Mouse (Mus musculus) cerebellum, postnatal 4 days (tissue): ENCODE measurements around the gene Ckmt1.
"Not testable (repeated sequence)": the region's sequence is repeated elsewhere in the genome, so short reads cannot be mapped to it uniquely, and the experiment has no call there.

ENCODE experiments used
- DNase-seq, 2 experiments: peaks; one replicate each; pipeline ENCODE4 v3.0.0; 2022; ENCODE audit warnings: low spot score in 2 of 2, mixed read lengths in 1 of 2

The Ckmt1 gene

GRCm38 (mm10) chr2:121357494-121357893 is at the start of gene Ckmt1:
TSS of gene Ckmt1 (plus strand) at chr2:121357714.
- no peak for DNase-seq

- DNase-seq, result no peak
These were observed 48.5 kb upstream of the Ckmt1 start for GRCm38 (mm10) chr2:121308997-121309416.

- no peak for DNase-seq
These were observed 41.2 kb upstream of the Ckmt1 start for GRCm38 (mm10) chr2:121316278-121316677.

- DNase-seq, result no peak
These were observed 34.5 kb upstream of the Ckmt1 start for GRCm38 (mm10) chr2:121323041-121323440.

- no peak for DNase-seq
These were observed 33.6 kb upstream of the Ckmt1 start for GRCm38 (mm10) chr2:121323693-121324470.

GRCm38 (mm10) chr2:121329492-121329891 is 28.0 kb upstream of the Ckmt1 start:
- no peak for DNase-seq

GRCm38 (mm10) chr2:121339057-121339456 is 18.5 kb upstream of the Ckmt1 start:
- DNase-seq, result no peak

- no peak for DNase-seq
These were observed 4.4 kb upstream of the Ckmt1 start for GRCm38 (mm10) chr2:121353156-121353555.

GRCm38 (mm10) chr2:121354378-121354777 is 3.1 kb upstream of the Ckmt1 start:
- DNase-seq, result no peak

- peak; percentile 98 for DNase-seq
These were observed 2.5 kb upstream of the Ckmt1 start, which contains the start of gene Ppip5k1 for GRCm38 (mm10) chr2:121354820-121355592. TSS of gene Ppip5k1 (minus strand) at chr2:121355396.

- DNase-seq, result no peak
These were observed 447 bp downstream of the Ckmt1 start for GRCm38 (mm10) chr2:121357961-121358360.

GRCm38 (mm10) chr2:121358381-121358780 is 867 bp downstream of the Ckmt1 start:
- peak in 1 of 2 experiments; percentile 47 for DNase-seq

- DNase-seq, result no peak
These were observed 1.9 kb downstream of the Ckmt1 start for GRCm38 (mm10) chr2:121359461-121359860.

GRCm38 (mm10) chr2:121363656-121364055 is 6.1 kb downstream of the Ckmt1 start:
- no peak for DNase-seq

GRCm38 (mm10) chr2:121368831-121369230 is 11.3 kb downstream of the Ckmt1 start:
- DNase-seq, result peak in 1 of 2 experiments; percentile 68

GRCm38 (mm10) chr2:121370921-121371320 is 13.4 kb downstream of the Ckmt1 start:
- DNase-seq, result no peak

GRCm38 (mm10) chr2:121372266-121372665 is 14.8 kb downstream of the Ckmt1 start:
- DNase-seq, result no peak

- DNase-seq, result no peak
These were observed 17.3 kb downstream of the Ckmt1 start for GRCm38 (mm10) chr2:121374766-121375165.

GRCm38 (mm10) chr2:121386961-121387575 is 29.6 kb downstream of the Ckmt1 start, which contains the start of gene Strc:
TSS of gene Strc (minus strand) at chr2:121387168.
- DNase-seq, result not testable (repeated sequence)

- peak; percentile 70 to 87 for DNase-seq
These were observed 39.1 kb downstream of the Ckmt1 start for GRCm38 (mm10) chr2:121396624-121397023.

- DNase-seq, result no peak
These were observed 45.8 kb downstream of the Ckmt1 start for GRCm38 (mm10) chr2:121403296-121403695.

- DNase-seq, result peak in 1 of 2 experiments; percentile 8
These were observed 50.6 kb downstream of the Ckmt1 start for GRCm38 (mm10) chr2:121408160-121408559.
